Mouse (Mus musculus): Measurements from ENCODE around the gene Pear1.
A peak's percentile ranks its signal among the peaks of the same experiment; 100 is the strongest.
"Not testable (repeated sequence)": the region's sequence is repeated elsewhere in the genome, so short reads cannot be mapped to it uniquely, and the experiment has no call there.

Pear1 gene

GRCm38 (mm10) chr3:87824206-87824605 is at the start of gene Pear1:
Gene Pear1, minus strand, starts transcription at chr3:87824306.
- DNase-seq: not testable (repeated sequence)

GRCm38 (mm10) chr3:87864111-87864510 is 40.0 kb upstream of the Pear1 start:
- not testable (repeated sequence) for DNase-seq

DNA sequence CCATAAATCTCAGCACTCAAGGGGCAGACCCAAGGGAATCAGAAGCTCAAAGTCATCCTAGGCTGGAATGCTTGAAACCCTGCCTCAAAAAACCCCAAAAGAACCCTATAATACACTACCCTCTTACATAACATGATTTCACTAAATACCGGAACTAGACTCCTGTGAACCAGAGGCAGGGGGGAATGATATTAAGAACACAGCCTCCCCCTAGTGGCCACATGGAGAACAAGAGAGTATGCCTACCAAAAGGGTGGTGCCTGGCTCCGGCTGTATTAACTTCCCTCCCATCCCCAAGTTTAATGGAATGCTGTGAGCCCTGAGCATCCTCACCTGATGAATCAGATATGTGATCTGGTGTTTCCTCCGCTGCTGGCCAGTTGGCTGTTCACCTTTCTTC is 35.7 kb upstream of the Pear1 start:
- peak; percentile 76 for DNase-seq

DNA sequence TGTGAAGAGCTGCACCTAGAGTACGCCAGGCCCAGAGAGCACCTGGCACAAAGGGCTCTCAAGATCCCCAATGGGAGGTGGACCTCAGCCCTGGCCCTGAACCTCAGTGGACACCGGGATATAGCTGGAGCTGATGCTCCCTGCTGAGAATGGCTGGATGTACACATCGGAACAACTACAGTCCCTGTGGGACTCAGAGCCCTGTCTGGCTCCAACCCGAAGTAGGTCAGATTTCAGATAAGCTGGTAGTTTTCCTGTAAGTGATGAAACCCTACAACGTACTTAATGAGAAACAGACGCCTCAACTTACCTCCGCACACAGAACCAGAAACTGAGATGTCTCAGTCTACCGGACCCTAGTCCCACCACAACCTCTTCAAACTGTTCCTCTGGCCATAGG is 33.6 kb upstream of the Pear1 start:
- no peak for DNase-seq

DNA sequence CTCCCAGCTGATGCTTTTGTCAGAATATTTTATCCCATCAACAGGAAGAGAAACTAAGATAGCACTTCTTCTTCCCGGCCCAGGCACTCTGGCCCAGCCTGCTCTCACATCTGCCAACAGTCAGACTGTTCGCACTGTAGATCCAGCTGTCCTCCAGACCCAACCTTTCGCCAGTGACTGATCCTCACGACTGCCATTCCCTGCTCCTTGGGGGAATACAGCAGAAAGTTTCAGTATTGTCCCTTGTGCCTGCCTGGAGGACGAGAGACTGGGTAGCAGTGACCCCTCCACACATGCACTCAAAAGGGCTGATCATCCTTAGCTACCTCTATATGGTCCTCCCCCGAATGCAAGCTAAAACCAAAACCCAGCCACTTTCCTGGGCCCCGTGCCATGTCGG is 31.8 kb upstream of the Pear1 start:
- DNase-seq: peak; percentile 26

DNA sequence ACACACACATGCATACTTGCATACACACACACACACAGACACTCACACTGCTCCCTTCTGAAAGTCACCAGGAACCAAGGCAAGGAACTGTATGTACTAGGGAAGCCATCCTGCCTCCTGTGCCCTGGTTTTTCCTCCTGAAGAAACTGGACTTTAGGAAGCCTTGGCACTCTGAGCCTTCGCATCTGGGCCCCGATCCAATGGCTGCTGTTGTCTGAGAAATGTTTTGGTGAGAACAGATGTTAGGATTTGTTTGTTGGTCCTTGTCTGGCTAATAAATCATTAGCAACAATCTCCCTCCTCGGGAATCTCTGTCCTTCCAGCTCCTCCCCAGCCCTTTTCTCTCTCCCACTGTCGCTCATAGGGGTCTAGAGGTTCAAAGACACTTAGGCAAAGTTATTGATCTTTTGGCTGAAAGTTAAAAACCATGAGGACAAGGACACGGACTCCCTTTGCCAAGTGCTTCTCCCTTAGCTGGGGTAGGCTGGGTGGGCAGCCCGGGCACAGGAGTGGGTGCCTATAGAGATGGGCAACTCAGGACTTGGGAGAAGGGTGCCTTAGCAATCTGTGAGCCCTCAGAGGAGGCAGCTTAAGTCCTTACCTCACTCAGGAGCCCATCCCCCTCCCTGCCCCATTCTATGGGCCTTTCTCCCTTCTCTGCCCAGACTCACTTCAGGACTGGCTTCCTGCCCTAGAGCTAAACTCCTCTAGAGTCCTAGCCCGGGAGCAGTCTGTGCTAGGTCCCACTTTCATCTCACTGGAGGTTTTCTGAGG is 30.9 kb upstream of the Pear1 start:
- DNase-seq: peak; percentile 77

- DNase-seq: no peak
These were observed 25.0 kb upstream of the Pear1 start for GRCm38 (mm10) chr3:87849117-87849516.

DNA sequence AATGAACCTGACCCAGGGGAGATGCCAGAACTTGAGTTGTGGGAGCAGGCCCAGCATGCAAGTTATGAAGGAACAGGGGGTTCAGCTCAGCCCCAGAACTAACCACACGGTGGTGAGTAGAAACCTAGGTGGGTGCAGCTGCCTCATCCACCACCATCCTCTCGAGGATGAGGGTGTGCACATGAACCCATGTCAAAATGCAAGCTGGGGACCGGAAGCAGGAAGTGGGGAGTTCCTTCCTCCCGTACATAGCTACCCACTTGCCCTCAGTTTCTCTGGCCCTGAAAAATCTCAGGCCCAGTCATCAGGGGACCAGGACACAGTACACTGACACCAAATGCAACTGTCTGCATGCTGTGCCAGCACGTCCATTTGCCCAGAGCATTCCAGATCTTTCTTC is 23.6 kb upstream of the Pear1 start:
- DNase-seq: no peak

- no peak for DNase-seq
These were observed 22.6 kb upstream of the Pear1 start, which contains the start of gene Sh2d2a for GRCm38 (mm10) chr3:87846650-87847110. Gene Sh2d2a, plus strand, starts transcription at chr3:87846755.

GRCm38 (mm10) chr3:87846186-87846585 is 22.1 kb upstream of the Pear1 start:
- DNase-seq: no peak

DNA sequence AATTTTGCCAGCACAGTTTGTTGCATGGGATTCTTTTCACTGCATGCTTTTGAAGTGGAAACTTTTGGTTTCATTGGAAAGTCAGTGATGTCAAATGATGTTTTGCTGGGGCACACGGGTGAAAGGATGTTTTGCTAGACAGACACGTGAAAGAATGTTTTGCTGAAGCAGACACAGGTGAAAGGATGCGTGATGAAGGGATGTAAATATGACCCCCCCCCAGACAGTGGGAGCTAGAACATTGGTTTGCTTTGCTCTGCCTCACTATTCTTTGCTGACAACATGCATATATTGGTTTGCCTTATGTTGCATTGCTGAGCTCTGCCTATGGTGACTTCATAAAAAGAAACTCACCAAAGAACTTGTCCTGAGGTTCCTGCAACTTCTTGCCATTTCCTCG is 20.9 kb upstream of the Pear1 start:
- DNase-seq: no peak

- no peak for DNase-seq
These were observed 16.8 kb upstream of the Pear1 start for GRCm38 (mm10) chr3:87840858-87841257.

- DNase-seq: peak; percentile 84
These were observed 14.5 kb upstream of the Pear1 start for GRCm38 (mm10) chr3:87838622-87839021.

DNA sequence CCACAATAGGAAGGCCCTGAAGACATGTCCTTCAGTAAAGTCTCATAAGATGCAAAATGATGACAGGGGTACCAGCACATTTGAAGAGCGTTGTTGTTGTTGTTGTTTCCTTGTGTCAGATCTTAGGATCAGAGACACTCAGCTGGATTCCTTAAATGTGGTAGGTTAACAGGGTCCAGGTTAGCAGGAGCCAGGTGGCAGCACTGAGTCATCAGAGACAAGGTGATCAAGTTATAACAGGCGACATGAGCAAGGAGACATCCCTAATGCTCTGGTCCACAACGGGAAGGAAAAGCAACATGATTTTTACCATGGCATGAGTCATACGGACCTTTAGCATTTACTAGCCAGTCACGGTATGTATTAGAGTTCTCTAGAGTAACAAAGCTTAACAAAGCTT is 9.4 kb upstream of the Pear1 start:
- no peak for DNase-seq

- DNase-seq: no peak
These were observed 8.2 kb upstream of the Pear1 start for GRCm38 (mm10) chr3:87832109-87832859.

DNA sequence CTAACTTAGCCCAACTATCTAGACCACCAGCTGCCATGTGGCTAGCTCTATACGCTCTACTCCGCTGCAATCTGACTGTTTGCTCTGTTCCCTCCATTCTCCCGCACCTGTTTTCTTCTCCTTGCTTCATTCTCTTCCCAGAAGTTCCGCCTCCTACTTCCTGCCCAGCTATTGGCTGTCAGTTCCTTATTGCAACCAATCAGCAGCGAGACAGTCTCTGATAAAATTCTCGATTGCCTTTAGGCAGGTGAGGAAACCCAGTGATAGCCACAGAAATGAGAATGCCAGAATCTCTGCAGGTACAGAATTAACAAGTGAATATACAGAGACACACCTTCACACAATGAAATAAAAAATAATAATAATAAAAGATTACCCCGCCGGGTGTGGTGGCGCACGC is 4.9 kb upstream of the Pear1 start:
- DNase-seq: no peak

DNA sequence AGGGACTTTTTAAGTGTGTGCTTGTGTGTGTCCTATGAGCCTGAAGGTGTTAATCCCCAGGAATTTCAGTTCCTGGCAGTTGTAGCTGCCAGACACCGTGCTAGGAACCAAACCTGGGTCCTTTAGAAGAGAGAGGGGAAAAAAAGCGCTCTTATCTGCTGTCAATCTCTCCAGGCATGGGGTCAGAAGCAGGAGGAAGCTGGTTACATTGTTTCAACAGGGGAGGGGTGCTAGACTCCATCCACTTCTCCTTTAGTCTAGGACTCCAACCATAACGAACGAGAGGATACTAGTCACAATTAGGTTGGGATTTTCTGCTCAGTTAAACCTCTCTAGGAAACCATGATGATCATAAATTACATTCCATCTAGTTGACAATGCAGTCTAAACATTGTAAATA is 4.3 kb upstream of the Pear1 start:
- DNase-seq: no peak

DNA sequence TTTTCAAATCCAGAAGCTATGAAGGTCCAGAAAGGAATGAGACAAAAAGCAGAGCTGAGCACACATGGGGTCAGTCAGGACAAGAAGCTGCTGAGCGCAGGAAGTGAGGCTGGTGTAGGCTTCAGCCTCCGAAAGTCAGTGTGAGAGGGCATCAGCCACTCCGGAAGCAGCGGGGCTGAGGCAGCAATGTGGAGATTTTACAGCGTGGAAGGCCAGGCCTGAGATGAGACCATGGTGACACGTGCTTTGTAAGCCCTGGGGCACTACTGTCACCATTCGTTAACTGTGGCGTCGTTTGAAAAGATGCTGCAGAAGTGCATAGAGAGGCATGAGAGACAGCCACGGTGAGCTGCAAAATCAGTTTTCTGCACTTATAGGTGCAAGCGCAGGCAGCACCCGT is 5.9 kb downstream of the Pear1 start:
- DNase-seq: no peak

GRCm38 (mm10) chr3:87816646-87817093 is 7.4 kb downstream of the Pear1 start:
- peak; percentile 84 for DNase-seq

DNA sequence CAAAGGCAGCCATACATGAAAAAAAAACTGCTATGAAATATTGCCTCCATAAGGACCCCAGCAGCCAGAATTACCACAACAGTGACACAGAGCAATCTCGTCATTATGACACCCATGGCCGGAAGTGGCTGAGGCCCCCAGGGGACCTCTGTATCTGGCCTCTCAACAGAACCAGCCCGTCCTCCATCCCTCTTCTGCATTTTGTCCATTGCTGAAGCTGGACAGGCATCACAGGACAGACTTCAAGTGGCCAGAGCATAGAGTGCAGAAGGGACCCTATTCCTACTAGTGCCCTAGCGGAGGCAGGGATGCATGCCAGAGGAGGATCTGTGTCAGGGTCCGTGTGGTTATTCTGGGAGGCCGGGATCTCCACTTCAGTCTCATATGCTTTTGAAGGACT is 7.9 kb downstream of the Pear1 start:
- peak; percentile 15 for DNase-seq

GRCm38 (mm10) chr3:87812873-87813272 is 11.2 kb downstream of the Pear1 start:
- no peak for DNase-seq

DNA sequence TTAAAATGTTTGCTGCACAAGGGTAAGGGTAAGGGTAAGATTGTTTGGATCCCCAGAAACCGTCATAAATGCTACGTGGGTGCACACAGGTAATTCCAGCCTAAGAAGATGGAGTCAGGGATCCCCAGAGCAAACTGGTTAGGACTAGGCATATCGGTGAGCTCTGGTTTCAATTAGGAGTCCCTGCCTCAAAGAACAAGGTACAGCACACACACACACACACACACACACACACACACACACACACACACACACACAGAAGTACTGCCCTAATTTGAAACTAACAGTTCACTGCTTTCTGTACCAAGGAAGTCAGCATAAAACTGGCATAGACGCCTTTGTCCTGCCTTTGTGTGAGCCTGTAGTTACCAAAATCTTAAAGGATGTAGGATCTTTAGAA is 11.7 kb downstream of the Pear1 start:
- no peak for DNase-seq

- no peak for DNase-seq
These were observed 12.8 kb downstream of the Pear1 start for GRCm38 (mm10) chr3:87811297-87811696.

GRCm38 (mm10) chr3:87809322-87809962 is 14.7 kb downstream of the Pear1 start:
- peak; percentile 35 for DNase-seq

All from lung, postnatal 10 days (tissue).